Mouse (Mus musculus) cerebellum, adult 9-11 months (tissue): ENCODE measurements at regions not wholly inside any gene's neighbourhood (a gene's known extent, or its start where the extent isn't known, plus 50 kb on each side); places are given as distances from the start of the nearest gene placed in this dataset.
A peak's percentile ranks its signal among the peaks of the same experiment; 100 is the strongest.

Source experiments
- DNase-seq: peaks from one replicate; pipeline ENCODE4 v3.0.0; 2022

DNA sequence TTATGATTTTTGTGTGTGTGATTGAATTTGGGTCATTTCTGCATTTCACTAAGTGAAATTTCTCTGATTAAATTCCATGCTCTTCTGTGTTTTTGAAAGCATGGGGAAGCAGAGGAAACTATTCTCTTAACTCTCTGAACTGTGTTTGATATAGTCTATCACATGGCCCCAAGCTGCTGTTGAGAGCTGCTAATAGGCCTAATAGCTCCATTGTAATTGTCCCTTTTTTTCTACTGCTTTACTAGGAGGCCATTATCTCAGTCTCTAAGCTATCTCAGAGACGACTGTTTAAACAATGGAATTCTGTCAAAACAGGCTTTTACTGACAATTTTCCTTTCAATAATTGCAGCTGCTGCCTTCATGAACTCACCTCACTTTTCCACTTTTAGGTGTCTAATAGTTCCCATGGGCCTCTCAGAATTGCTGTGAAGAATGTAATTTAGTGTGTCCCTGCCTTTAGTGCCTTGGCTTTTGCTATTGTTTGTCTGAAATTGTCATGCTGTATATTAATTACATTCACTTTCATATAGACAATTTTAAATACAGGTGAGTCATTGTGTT is 721.5 kb upstream of the Kcnd2 start:
- DNase-seq, result no peak

DNA sequence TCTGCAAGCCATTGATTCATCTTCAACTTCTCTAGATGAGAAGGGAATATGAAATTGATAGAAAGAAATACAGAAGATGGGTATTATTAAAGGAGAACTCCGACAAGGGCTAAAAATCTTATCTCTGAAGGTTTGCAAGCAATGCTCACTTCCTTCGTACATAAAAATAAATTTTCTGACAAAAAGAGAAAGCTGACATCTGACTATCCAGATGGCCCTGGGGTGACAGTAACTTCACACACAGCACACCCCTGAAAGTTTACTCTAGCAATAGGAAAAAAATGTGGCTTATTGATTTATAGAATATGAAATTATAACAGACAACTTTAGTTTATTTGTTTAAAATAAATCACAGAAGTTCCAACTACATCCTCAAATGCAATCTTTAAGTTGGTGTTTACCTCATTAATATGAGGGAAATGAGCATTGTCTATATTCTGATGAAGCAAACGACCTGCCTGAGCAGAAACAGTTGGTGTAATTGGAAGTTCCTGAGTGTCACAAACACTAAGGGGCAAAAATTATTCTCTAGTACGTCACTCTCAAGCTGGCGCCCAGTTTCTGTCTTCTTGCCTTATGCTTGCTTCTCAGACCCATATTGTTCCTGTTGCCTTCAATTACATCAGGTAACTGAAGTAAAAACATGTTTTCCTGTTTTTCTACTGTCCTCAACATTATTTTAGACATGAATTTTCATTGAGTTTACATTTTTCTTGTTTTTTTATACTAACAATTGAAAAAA is 712.8 kb upstream of the Kcnd2 start:
- DNase-seq, result peak; percentile 84
